Mouse (Mus musculus): ENCODE results near the gene Fem1a. TPM values are rescaled to one million over a fixed set of nuclear protein-coding genes. Genes with fewer than 3 reads are reported as not detected.
A peak's percentile ranks its signal among the peaks of the same experiment; 100 is the strongest.

Fem1a gene
- polyA plus RNA-seq, 1 experiment from 2014 or later, result 12.5 TPM

DNA sequence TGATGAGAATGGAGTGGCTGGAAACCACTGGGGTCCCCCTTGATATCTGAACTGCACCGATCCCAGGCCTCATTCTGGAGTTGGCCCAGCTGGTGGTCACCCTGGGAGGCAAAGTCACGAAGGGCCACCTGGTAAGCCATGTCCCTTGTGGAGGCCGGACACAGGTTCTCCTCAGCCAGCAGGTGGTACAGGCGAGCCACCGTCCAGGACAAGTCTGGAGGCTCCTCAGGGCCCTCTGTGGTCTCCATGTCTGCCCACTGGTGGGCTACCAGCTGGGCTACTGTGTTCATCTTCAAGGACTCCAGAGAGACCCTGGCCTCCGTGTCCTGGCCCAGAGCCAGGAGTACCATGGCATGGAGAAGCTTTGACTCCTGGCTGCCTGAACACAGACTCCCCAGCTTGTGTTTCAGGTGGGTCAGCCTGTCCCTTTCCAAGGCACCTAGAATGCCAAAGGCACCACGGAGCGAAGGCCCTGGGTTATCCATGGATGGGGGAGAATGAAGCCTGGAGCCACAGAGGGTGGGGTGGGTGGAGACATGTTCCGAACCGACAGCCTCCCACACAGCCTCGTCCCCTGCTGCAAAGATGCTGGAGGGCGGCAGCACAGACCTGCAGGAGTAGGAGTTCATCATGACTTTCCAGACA is 15.1 kb downstream of the Fem1a start:
- 82% methylated on average over 12 of the region's 12 CpGs for WGBS

DNA sequence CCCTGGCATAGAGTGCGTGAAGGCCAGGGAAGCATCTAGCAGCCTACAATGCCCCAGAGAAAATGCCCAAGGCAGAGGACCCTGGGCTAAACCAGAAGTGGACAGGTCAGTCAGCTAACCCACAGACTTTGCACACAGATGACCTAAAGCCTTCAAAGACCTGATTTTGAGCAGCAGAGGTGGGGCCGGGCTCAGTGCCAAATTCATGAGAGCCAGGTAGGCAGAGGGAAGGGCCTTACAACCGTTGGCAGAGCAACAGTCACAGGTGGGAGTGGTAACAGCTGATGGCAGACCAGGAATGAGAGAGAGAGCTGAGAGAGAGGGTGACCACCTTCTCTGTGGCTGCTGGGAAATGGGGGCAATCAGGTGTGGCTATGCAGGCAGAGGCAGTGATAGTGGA is 16.0 kb downstream of the Fem1a start:
- Histone ChIP-seq H3K27ac (no peak overlapping the region), H3K9me3 (no peaks in the 10 kb centered on the region), H3K27me3 (replicated peaks) (no peaks in the 10 kb centered on the region), H3K4me1 (replicated peaks) (peaks cover 19% of the 10 kb centered on the region), H3K36me3 (peaks cover 17% of the 10 kb centered on the region), H3K4me2 (replicated peaks) (no peak overlapping the region), H3K4me3 (replicated peaks) (no peak overlapping the region), H3K9ac (no peak overlapping the region)
- no peak for ATAC-seq
- 72% methylated on average over 3 of the region's 3 CpGs for WGBS

More for the DNA sequence above, 15.1 kb downstream of the Fem1a start:
- no peaks in the 10 kb centered on the region for H3K27me3 ChIP-seq (replicated peaks)
- no peak overlapping the region for H3K4me2 ChIP-seq (replicated peaks)
- H3K27ac ChIP-seq, result 0 out of 2 replicates have a peak overlapping the region, but pooled peaks have one; percentile 13
- no peak for ATAC-seq
- peaks cover 13% of the 10 kb centered on the region for H3K4me1 ChIP-seq (replicated peaks)
- no peak overlapping the region for H3K4me3 ChIP-seq (replicated peaks)
- no peaks in the 10 kb centered on the region for H3K9me3 ChIP-seq
- no peak overlapping the region for H3K9ac ChIP-seq
- H3K36me3 ChIP-seq, result peaks cover 17% of the 10 kb centered on the region

GRCm38 (mm10) chr17:56273482-56273881 is 16.9 kb downstream of the Fem1a start:
- Histone ChIP-seq H3K27ac (no peak overlapping the region), H3K9me3 (no peaks in the 10 kb centered on the region), H3K9ac (0 out of 2 replicates have a peak overlapping the region, but pooled peaks have one; percentile 1), H3K27me3 (replicated peaks) (no peaks in the 10 kb centered on the region), H3K4me1 (replicated peaks) (peaks cover 26% of the 10 kb centered on the region), H3K4me2 (replicated peaks) (peak overlapping the region; percentile 15; the same call in 1 of the 2 replicates), H3K36me3 (peaks cover 17% of the 10 kb centered on the region), H3K4me3 (replicated peaks) (no peak overlapping the region)
- no peak for ATAC-seq
- WGBS, result 86% methylated on average over 7 of the region's 7 CpGs

DNA sequence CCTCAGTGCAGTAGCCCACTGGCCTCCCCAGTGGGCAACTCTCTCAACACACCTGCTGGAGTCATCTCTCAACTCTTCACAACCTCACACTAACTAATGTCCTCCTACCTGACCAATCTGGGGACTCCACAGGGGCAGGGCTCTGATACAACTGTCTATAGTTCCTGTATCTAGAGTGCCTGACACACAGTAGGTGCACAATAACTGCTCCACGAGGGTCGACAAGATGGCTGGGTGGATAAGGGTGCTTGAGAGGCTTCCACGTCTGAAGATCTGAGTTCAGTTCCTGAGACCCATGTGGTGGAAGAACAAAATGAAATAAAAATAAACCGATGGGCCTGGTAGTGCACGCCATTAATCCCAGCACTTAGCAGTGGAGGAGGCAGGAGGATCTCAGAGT is 17.4 kb downstream of the Fem1a start:
- no peak overlapping the region for H3K4me2 ChIP-seq (replicated peaks)
- H3K27ac ChIP-seq, result no peak overlapping the region
- peaks cover 17% of the 10 kb centered on the region for H3K36me3 ChIP-seq
- no peak for ATAC-seq
- WGBS, result 89% methylated on average over 5 of the region's 5 CpGs
- H3K4me1 ChIP-seq (replicated peaks), result peaks cover 26% of the 10 kb centered on the region
- H3K4me3 ChIP-seq (replicated peaks), result no peak overlapping the region
- H3K9ac ChIP-seq, result 0 out of 2 replicates have a peak overlapping the region, but pooled peaks have one; percentile 16
- H3K9me3 ChIP-seq, result no peaks in the 10 kb centered on the region
- no peaks in the 10 kb centered on the region for H3K27me3 ChIP-seq (replicated peaks)

DNA sequence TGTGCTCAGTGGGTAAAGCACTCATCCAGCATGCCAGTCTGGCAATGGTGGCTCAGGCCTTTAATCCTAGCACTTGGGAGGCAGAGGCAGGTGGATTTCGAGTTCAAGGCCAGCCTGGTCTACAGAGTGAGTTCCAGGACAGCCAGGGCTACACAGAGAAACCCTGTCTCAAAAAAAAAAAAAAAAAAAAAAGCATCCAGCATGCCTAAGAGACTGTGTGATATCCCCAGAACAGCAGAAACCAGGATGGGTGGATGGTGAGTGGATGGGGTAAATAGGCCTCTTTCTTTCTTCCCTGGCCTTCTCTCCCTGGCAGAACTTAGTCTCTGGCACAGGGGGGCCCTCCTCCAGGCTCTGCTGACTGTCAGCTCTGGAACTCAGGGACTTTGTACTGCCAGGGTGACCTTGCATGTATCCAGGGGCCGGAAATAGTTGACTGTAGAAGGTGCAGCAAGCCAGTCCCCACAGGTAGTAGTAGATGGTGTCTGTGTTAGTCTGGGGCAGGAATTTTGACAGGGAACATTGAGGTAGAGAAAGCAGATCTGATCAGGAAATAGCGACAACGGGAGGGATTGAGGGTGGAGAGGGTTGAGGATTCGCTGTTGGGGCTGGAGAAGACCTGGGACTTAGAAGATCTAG is 19.4 kb downstream of the Fem1a start:
- Histone ChIP-seq H3K27ac (peak overlapping the region; percentile 95), H3K9ac (peak overlapping the region; percentile 78), H3K27me3 (replicated peaks) (no peaks in the 10 kb centered on the region), H3K9me3 (no peaks in the 10 kb centered on the region), H3K4me3 (replicated peaks) (peak overlapping the region; percentile 66), H3K36me3 (peaks cover 19% of the 10 kb centered on the region), H3K4me1 (replicated peaks) (peaks cover 28% of the 10 kb centered on the region), H3K4me2 (replicated peaks) (peak overlapping the region; percentile 71)
- peak; percentile 60 for ATAC-seq
- 16% methylated on average over 5 of the region's 5 CpGs for WGBS

DNA sequence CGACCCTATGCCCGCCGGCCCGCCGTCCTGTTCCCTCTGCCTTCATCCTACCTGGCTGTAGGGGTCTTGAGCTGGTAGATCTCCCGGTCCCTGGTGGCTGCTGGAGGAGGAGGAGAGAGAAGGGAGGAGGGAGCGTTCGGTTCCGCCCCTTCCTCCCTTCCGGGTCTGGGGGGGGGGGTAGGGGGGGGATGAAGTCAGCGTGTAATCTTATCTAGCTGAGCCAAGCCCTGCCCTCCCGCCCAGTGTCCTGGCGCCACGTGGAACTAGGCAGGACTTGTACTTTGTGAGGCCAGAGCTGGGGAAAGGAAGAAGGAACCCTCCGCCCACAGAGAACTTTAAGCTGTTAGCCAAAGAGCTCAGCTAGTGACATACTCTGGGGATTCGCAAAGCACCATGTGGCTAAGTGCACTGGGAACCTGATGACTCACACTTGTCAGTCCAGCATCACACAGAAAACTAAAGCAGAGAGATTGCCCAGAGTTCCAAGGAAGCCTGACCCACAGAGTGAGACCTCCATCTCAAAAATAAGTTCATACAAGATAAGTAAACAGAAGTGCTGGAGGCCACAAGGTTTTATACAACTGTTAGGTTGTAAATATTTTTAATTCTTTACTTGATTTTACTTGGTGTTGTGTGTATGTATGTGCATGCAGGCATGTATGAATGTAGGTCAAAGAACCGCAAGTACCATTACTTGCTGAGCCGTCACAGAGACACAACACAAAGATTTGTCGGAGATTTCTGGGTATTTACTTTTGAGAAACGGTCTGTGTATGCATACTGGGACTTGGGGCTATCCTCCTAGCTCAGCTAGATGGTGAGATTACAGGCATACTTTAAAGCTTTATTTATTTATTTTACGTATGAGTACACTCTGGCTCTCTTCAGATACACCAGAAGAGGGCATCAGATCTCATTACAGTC is 20.3 kb downstream of the Fem1a start, which contains the start of gene Ticam1:
Gene Ticam1 (minus strand): TSS at position 144 of the 924 bp plus-strand sequence.
- Histone ChIP-seq H3K4me3 (replicated peaks) (peak within 1 kb of the TSS; percentile 66), H3K36me3 (peaks cover 16% of the 10 kb centered on the region), H3K9me3 (no peaks in the 10 kb centered on the region), H3K4me1 (replicated peaks) (peaks cover 32% of the 10 kb centered on the region), H3K9ac (peak within 1 kb of the TSS; percentile 78), H3K27me3 (replicated peaks) (no peaks in the 10 kb centered on the region), H3K27ac (peak within 1 kb of the TSS; percentile 95), H3K4me2 (replicated peaks) (peak within 1 kb of the TSS; percentile 71)
- WGBS, result 2% methylated on average over 21 of the region's 21 CpGs
- peak; percentile 92 for ATAC-seq

DNA sequence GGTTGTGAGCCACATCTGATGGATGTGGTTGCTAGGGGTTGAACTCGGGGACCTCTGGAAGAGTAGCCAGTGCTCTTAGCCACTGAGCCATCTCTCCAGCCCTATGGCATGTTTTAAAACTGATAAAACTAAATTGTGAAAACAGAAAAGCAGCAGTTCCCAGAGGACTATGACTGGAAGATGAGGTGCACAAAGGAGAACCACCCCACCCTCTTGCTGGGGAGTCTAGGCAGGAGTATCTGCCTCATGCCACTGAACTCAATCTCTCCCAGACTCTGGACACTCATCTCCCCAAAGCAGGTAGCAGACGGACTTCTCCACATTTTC is 20.9 kb downstream of the Fem1a start:
- 26% methylated on average over 2 of the region's 2 CpGs for WGBS
- Histone ChIP-seq H3K27me3 (replicated peaks) (no peaks in the 10 kb centered on the region), H3K4me1 (replicated peaks) (peaks cover 32% of the 10 kb centered on the region), H3K9me3 (no peaks in the 10 kb centered on the region), H3K27ac (peak overlapping the region; percentile 95), H3K9ac (peak overlapping the region; percentile 11; the same call in 1 of the 2 replicates), H3K4me3 (replicated peaks) (peak overlapping the region; percentile 16; the same call in 1 of the 2 replicates), H3K36me3 (peaks cover 15% of the 10 kb centered on the region), H3K4me2 (replicated peaks) (peak overlapping the region; percentile 71)
- no peak for ATAC-seq

DNA sequence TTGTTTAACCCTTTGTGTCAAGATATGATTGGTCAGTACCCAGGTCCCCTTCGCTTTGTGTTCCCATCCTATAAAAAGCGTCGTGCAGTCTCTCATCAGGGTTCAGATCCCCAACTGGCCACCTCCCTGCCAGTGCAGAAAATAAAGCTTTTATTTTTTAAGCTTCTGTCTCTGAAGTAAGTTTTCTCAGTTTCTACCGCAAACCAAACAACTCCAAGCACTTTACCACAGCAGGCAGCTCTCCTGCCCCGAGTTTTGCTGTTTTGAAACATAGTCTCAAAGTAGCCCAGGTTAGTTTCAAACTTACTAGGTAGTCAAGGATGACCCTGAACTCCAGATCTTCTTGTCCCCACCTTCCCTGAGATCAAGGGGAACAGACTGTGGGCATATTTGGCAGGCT is 21.7 kb downstream of the Fem1a start:
- H3K36me3 ChIP-seq, result peaks cover 22% of the 10 kb centered on the region
- peaks cover 29% of the 10 kb centered on the region for H3K4me1 ChIP-seq (replicated peaks)
- 0 out of 2 replicates have a peak overlapping the region, but pooled peaks have one; percentile 9 for H3K4me2 ChIP-seq (replicated peaks)
- peak overlapping the region; percentile 95 for H3K27ac ChIP-seq
- ATAC-seq, result no peak
- 76% methylated on average over 5 of the region's 5 CpGs for WGBS
- no peak overlapping the region for H3K9ac ChIP-seq
- H3K27me3 ChIP-seq (replicated peaks), result no peaks in the 10 kb centered on the region
- H3K4me3 ChIP-seq (replicated peaks), result no peak overlapping the region
- no peaks in the 10 kb centered on the region for H3K9me3 ChIP-seq

- no peaks in the 10 kb centered on the region for H3K27me3 ChIP-seq (replicated peaks)
- peak overlapping the region; percentile 61; the same call in 1 of the 2 replicates for H3K27ac ChIP-seq
- H3K9me3 ChIP-seq, result no peaks in the 10 kb centered on the region
- peaks cover 30% of the 10 kb centered on the region for H3K36me3 ChIP-seq
- peaks cover 23% of the 10 kb centered on the region for H3K4me1 ChIP-seq (replicated peaks)
- H3K4me2 ChIP-seq (replicated peaks), result no peak overlapping the region
- H3K4me3 ChIP-seq (replicated peaks), result no peak overlapping the region
- no peak overlapping the region for H3K9ac ChIP-seq
- 84% methylated on average over 12 of the region's 12 CpGs for WGBS
- no peak for ATAC-seq
Measured at GRCm38 (mm10) chr17:56279481-56280155, 23.0 kb downstream of the Fem1a start.

- H3K9ac ChIP-seq, result no peak overlapping the region
- H3K4me2 ChIP-seq (replicated peaks), result 0 out of 2 replicates have a peak overlapping the region, but pooled peaks have one; percentile 1
- no peak overlapping the region for H3K4me3 ChIP-seq (replicated peaks)
- ATAC-seq, result no peak
- 77% methylated on average over 12 of the region's 12 CpGs for WGBS
- H3K27me3 ChIP-seq (replicated peaks), result no peaks in the 10 kb centered on the region
- peaks cover 44% of the 10 kb centered on the region for H3K36me3 ChIP-seq
- peaks cover 23% of the 10 kb centered on the region for H3K4me1 ChIP-seq (replicated peaks)
- no peak overlapping the region; the same call in 1 of the 2 replicates for H3K27ac ChIP-seq
- H3K9me3 ChIP-seq, result no peaks in the 10 kb centered on the region
Measured at GRCm38 (mm10) chr17:56281193-56281592, 24.6 kb downstream of the Fem1a start.

- WGBS, result 81% methylated on average over 4 of the region's 4 CpGs
- Histone ChIP-seq H3K27ac (no peak overlapping the region), H3K4me2 (replicated peaks) (no peak overlapping the region)
Measured at GRCm38 (mm10) chr17:56282802-56283201, 26.2 kb downstream of the Fem1a start.

More at GRCm38 (mm10) chr17:56282802-56283201, 26.2 kb downstream of the Fem1a start:
- no peak overlapping the region for H3K4me3 ChIP-seq (replicated peaks)
- no peak overlapping the region for H3K9ac ChIP-seq
- no peaks in the 10 kb centered on the region for H3K27me3 ChIP-seq (replicated peaks)
- no peak for ATAC-seq
- peaks cover 26% of the 10 kb centered on the region for H3K4me1 ChIP-seq (replicated peaks)
- H3K36me3 ChIP-seq, result peaks cover 52% of the 10 kb centered on the region
- no peaks in the 10 kb centered on the region for H3K9me3 ChIP-seq

All from intestine, embryonic 15.5 days (tissue).